Mouse (Mus musculus) spleen, adult 18-20 months (tissue): ENCODE results near the gene Gm20388.

Source experiments
- DNase-seq, 2 experiments: peaks; one replicate each; pipeline ENCODE4 v3.0.0; 2022; ENCODE audit warnings: mixed read lengths in 2 of 2

Gene Gm20388

GRCm38 (mm10) chr8:120816371-120816770 is 905.7 kb downstream of the Gm20388 start:
- no peak for DNase-seq

DNA sequence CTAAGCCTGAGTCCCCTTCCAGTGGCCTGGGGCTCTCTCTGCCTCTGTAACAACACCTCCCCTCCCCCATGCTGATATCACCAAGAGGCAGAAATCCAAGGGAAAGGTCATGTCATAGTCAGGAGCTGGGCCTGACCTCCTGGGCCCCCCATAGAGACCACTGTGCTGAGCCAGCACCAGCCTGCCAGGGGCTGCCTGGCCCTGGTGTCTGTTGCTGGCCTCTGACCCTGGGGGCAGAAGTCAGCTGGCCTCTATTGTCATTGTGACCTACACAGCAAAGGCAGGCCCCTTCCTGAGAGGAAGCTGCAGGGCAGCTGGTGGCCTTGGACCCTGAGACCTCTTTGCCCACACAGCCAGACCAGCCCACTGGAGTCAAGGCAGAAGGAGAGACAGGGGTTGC is 909.3 kb downstream of the Gm20388 start:
- DNase-seq, result no peak

DNA sequence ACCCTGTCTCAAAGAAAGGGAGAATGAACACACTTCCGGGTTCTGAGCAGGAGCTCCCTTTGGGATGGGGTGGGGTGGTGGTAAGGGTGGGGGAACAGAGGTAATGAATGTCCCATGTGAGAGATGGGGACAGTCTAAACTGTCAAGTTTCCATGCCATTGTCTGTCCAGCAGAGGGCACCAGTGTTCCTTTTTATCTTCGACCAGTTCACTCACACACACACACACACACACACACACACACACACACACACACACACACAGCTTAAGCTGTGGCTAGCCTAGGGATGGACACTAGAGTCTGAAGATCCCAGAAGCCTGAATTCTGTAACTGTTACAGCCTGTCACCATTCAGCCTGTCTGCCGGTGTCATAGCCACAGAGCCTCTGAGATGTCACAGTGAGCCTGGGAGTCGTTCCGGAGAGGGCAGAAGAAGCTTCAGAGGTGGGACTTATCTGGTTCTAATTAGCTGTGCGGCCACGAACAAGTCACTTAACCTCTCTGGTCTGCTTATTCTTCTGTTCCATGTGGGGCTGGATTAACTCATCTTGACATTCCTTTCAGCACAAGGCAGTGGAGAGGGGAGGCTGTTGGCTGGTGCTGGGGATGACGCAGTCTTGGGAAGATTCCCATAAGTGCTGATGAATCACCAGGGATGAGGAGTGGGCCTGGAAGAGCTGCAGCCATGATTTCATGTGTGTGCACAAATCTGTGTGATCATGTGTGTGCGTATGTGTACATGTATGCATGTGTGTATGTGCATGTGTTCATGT is 910.9 kb downstream of the Gm20388 start:
- DNase-seq, result peak in 1 of 2 experiments; percentile 53

DNA sequence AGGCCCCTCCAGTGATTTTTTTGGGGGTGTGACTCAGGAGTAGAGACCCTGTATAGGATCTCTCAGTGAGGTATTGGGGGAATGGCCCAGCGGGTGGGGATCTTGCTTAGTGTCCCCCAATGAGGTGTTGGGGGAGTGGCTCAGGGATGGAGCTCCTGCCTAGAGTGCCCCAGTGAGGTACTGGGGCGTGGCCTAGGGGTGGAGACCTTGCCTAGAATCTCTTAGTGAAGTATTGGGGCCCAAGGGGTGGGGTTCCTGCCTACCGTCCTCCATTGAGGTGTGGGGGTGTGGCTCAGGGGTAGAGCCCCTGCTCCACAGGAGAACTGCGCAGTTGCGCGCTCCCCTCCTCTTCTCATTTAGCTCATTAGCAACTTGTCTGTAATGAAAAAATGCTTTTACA is 912.7 kb downstream of the Gm20388 start:
- DNase-seq, result no peak

DNA sequence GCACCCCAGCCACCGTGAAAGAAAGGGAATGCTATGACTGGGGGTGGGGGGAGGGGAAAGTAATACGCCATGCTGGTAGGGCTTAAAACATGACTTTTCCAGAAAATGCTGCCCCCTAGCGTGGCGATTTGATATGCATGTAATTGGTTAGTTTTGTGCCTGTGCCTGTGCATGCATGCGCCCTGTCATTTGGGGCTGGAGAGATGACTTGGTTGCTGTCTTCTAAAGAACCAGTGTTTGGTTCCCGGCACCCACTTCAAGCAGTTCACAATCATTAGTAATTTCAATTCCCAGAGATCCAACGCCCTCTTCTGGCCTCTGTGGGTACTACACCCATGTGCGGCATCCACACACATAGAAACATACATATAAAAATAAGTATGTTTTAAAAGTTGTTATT is 913.2 kb downstream of the Gm20388 start:
- no peak for DNase-seq

DNA sequence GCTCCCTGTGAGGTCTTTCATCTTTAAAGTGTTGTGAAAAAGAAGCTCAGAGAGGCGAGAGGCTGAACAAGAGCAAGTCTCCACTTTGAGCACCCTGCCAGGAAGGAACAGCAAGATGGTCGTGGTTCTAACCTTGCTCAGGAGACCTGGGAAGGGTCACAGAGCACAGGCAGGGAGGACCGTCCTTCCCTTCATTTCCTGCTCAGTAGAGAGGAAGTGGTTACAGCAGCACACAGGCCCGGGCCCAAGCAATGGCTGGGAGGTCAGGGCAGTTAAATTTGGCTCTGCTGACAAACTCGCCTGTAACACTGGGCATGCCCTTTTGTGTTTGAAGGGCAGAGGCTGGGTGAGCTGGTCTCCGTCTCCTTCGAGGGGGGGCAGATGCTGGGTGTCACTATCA is 914.0 kb downstream of the Gm20388 start:
- DNase-seq, result no peak

DNA sequence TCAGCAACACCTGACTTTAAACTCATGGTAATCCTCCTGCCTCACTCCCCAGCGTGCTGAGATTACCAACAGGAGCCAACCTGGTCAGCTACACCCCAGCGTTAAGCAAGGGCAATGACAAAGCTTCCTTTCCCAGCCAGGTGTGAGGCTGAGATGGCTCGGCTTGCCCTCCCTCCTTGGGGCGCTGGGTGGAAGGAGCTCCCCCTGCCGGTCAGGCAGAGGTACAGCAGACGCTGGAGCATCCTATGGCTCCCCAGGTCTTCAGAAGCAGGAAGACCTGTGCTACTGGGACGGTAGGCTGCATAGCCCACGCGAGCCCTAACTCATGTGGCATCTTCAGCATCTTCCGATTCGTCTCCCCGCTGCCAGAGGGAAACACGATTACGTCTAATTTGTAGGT is 917.6 kb downstream of the Gm20388 start:
- DNase-seq, result peak; percentile 26 to 58

GRCm38 (mm10) chr8:120830661-120831060 is 920.0 kb downstream of the Gm20388 start:
- no peak for DNase-seq

DNA sequence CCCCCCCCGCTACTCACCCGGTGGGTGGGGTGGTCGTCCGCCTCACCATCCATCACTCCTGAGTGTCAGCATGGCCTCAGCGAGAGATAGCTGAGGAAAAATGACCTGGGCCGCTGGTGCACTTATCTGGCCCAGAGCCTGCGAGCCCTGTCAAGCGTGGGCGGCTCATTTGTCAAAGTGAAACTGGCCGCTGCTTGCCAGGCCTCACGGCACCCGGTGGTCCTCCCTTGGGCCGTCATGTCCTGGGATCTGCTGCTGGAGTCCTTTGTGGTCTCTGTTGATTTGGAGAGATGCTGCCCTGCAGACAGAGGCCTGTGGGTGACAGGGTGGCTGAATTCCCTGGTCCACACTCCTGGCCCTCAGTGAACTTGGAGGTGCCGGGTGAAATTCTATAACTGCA is 921.4 kb downstream of the Gm20388 start:
- peak in 1 of 2 experiments; percentile 29 for DNase-seq

GRCm38 (mm10) chr8:120833196-120833595 is 922.6 kb downstream of the Gm20388 start:
- no peak for DNase-seq

GRCm38 (mm10) chr8:120839031-120839430 is 928.4 kb downstream of the Gm20388 start:
- no peak for DNase-seq

- no peak for DNase-seq
Observed at GRCm38 (mm10) chr8:120843084-120843483, 932.4 kb downstream of the Gm20388 start.

- no peak for DNase-seq
Observed at GRCm38 (mm10) chr8:120846018-120846417, 935.4 kb downstream of the Gm20388 start.

GRCm38 (mm10) chr8:120847279-120847678 is 936.6 kb downstream of the Gm20388 start:
- DNase-seq, result no peak

- DNase-seq, result no peak
Observed at GRCm38 (mm10) chr8:120847735-120848134, 937.1 kb downstream of the Gm20388 start.

DNA sequence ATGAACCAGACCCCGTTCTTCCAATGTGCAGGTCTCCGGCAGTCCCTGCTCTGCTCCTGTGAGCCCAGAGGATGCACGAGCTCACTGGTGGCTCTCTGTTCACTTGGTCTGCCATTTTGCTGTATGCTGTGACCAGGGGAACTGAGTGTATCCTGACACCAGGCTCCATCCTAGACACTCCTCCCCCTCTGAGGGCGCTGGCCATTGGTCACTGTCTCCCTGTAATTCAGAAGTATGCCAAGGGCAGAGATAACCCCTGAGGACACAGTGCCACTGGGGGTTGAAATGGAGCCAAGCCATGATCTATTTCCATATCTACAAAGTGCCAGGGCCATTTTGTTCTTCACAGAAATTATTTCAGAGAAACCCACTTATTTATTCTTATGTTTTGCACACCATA is 937.8 kb downstream of the Gm20388 start:
- no peak for DNase-seq

GRCm38 (mm10) chr8:120851411-120851810 is 940.8 kb downstream of the Gm20388 start:
- no peak for DNase-seq

- no peak for DNase-seq
Observed at GRCm38 (mm10) chr8:120859881-120860280, 949.2 kb downstream of the Gm20388 start.

- no peak for DNase-seq
Observed at GRCm38 (mm10) chr8:120860423-120861126, 949.9 kb downstream of the Gm20388 start.

GRCm38 (mm10) chr8:120863683-120864082 is 953.0 kb downstream of the Gm20388 start:
- no peak for DNase-seq

GRCm38 (mm10) chr8:120867386-120867785 is 956.7 kb downstream of the Gm20388 start:
- no peak for DNase-seq

DNA sequence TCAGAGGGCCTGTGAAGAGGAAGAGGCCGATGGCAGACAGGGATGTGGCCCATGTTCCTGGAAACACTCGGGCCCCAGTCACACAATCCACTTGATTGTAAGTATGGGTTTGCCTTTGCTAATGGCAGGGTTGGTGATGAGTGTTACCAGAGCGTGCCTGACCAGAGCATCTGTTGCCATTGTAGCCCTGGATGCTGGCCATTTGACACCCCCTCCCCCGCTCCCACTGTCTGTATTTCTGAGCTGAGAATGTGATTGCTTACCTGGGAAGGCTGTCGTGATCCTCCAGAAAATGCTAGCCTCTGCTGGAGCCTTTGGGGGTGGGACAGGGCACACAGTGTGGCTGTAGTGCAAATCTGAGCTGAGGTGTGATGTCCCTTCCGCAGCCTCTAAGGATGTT is 962.0 kb downstream of the Gm20388 start:
- DNase-seq, result no peak

GRCm38 (mm10) chr8:120876010-120876918 is 965.6 kb downstream of the Gm20388 start:
- DNase-seq, result no peak
